Mouse (Mus musculus) c-Kit-positive CD71-negative TER-119-negative erythroid progenitor cells, embryonic 14.5 days (primary cell): Measurements from ENCODE around the gene Ppp1r11.

Experiments used
- DNase-seq: peaks from one replicate; pipeline ENCODE4 v3.0.0-alpha.2; 2013; ENCODE audit warnings: low read depth

Ppp1r11 gene

GRCm38 (mm10) chr17:36961125-36961524 is 9.6 kb upstream of the Ppp1r11 start:
- no peak for DNase-seq

DNA sequence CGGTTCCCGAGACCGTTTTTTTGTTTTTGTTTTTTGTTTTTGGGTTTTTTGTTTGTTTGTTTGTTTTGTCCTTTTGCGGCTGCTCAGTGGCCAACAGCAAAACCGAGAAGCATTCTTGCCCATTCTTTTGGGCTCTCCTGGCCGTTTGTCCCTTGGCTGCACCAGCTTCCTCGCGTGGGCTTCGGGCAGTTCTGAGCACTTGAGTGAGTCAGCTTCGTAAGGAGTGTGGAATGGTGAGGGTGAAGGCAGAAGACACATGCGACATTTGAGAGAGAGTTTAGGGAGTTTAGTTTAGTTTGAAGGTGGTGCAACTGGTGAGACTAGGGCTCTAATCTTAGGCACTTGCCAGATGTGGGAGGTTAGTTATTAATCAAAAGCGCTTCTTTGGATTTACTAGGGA is 7.3 kb upstream of the Ppp1r11 start:
- DNase-seq = no peak

DNA sequence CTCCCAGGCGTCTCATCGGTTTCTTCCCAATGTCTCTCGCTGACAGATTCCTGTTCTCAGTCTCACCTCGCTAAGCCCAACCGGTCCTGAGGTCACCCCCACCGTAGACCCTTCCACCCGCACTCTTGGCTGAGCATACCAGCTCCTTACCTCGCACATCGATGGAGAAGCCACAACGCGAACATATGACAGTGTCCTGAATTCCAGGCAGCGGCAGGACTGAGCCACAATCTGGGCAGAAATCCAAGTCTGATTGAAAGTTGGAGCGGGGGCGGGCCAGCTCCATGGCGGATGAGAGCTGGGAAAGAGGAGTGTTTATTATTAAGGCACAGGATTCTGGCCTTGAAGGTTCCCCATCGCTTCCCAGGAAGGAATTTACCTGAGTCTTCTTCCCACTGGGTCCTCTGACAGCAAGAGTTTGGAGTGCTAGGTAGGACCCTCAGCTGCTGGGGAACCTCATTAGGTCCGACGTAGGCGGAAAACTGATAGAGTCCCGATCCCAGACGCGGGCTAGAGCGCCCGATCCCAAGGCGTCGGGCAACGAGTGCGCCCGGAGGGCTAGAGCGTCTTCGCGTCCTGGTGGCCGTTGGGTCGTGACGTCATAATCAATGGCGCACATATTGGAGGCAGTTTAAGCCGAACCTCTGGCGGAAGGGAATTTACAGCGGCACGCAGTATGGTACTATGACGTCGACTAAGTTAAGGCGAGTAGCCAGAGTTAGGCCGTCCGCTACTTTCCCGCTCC is 6.6 kb upstream of the Ppp1r11 start, which contains the start of the genes Znrd1 and Znrd1as:
Gene Znrd1 (minus strand): TSS at position 561 of the 745 bp plus-strand sequence.
Gene Znrd1as (plus strand): TSS at position 594 of the 745 bp plus-strand sequence.
- peak; percentile 90 for DNase-seq

- no peak for DNase-seq
Observed at GRCm38 (mm10) chr17:36953062-36953461, 1.5 kb upstream of the Ppp1r11 start.

DNA sequence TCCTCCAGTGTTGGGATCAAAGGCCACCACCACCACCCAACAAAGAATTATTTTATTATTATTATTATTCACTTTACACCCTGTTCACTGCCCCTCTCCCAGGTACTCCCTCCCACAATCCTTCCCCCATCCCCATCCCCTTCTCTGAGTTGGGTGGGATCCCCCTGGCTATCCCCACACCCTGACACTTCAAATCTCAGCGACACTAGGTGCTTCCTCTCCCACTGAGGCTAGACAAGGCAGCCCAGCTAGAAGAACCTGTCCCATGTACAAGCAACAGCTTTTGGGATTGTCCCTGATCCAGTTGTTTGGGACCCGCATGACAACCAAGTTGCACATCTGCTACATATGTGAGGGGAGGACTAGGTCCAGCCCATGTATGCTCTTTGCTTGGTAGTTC is 1.1 kb upstream of the Ppp1r11 start:
- no peak for DNase-seq

DNA sequence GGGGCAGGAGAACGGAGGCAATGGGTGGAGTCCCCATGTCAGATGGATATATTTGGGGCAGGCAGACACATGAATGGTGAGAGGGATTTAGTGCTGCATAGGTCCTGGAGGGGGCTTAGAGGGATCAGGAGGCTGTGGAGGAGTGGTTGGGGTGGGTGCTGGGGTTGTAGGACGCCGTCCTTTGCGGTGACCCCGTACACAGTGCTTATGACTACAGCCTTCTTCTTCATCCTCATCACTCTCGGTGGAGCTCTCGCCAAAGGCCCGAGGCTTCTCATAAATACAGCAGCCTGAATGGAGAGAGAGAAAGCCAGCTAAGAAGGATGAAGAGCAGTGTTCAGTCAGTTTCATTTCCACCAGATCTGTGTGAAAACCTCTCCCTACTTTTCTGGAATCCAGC is 2.3 kb downstream of the Ppp1r11 start:
- DNase-seq = no peak

DNA sequence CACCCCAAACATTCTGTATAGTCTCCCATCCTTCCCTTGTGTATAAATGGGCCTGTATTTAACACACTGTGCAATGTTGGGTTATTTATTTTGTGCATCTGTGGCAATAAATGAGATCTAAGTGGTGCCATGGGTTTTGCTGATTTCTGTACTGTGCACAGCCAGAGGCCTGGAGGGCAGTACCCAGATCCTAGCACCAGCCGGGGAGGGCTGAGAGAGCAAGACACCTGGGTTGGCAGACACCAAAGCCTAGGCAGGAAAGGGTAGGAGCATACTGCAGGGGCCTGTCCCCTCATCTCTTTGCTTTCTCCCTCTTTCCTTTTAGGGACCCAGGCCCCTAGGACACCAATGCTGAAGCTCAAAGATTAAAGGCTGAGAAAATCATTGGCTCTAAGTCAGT is 3.3 kb downstream of the Ppp1r11 start:
- DNase-seq = no peak

DNA sequence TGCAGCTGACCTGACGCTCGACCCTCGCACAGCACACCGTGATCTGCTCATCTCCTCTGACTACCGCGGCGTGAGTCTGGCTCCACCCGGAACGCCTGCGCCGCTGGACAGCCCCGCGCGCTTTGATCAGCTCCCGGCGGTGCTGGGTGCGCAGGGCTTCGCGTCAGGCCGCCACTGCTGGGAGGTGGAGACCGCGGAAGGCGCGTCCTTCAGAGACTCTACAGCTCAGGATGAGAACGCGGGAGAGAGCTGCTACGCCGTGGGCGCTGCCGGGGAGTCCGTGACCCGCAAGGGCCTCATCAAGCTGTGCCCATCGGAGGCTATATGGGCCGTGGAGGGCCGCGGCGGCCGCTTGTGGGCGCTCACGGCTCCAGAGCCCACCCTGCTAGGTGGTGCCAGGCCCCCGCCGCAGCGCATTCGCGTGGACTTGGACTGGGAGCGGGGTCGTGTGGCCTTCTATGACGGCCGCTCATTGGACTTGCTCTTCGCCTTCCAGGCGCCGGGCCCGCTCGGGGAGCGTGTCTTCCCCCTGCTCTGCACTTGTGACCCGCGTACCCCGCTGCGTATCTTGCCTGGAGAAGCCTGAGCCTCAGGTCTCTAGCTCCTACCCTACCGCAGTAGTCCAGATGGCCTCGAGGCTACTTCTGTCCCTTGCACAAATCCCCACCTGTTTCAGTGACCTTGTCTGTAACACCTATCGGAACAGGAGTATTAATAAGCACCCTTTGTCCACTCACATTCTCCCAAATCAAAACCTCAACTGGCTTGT is 4.3 kb downstream of the Ppp1r11 start:
- no peak for DNase-seq

DNA sequence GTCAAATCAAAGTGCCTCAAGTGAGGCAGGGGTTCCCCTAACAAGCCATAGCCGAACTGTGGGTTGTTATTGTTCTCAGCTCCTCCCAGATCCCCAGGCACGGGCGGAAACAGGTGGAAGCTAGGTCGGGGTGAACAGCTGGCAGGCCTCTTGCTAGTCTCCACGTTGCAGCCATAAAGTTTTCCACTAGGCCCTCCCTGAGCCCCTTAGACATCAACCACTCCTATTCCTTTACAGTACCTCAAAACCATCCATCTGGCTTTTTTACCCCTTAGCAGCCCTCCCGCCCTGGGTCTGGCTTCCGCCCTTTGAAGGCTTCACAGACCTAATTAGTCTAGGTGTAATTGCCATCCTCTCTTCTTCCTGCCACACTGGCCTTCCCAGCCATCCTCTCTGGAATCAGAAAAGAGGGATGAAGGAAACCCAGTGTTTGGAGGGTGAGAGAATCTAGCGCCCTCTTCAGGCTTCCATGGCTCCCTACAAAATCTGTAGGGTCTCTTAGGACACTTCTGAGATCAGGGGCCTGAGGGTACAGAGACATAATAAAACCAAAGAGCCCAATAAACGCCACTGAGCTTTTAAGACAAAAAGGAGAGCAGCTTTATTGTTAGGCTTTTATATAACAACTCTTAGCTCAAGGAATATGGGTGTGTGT is 7.3 kb downstream of the Ppp1r11 start:
- DNase-seq = no peak

DNA sequence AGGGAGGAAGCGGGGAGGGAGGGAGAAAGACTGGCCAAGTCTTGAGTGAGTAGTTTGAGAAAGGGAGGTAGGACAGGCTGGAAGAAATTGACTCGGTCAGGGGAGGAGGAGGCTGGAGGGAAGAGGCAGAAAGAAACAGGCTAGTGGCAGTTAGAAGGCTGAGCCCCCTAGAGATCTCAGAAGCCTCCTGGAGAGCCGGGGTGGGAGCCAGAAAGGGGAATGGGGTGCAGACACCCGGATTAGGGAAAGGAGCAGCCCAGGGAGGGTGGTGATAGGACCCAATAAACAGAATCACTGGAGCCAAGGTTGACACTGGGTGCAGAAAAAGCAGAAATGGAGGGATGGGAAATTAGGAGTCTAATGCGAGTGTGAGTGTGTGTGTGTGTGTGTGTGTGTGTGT is 7.8 kb downstream of the Ppp1r11 start:
- DNase-seq = no peak

DNA sequence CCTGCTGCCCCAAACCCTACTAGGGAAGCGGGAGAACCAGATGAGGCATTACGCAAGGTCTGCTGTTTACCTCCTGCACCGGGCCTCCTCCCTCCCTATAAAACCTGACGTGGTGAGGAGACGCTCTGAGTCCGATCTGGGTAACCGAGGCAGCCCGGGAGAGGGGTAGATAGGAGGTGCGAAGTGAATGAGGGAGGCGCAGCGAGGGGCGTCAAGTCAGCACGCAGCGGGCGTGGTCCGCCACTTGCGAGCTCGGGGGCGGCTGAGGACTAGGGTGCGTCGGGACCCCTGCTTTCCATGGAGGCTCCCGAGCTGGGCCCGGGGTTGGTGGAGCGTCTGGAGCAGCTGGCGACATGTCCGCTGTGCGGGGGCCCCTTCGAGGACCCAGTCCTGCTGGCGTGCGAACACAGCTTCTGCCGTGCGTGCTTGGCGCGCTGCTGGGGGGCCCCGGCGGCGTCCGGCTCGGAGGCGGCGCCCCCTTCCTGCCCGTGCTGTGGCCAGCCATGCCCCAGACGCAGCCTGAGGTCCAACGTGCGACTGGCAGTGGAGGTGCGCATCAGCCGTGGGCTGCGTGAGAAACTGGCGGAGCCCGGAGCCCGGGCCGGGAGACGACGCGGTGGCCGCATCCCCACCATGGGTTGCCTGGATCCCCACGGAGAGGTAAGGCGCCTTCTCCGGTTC is 8.6 kb downstream of the Ppp1r11 start, which contains the start of gene Rnf39:
Gene Rnf39 (plus strand): TSS at position 128 of the 681 bp plus-strand sequence.
- DNase-seq = no peak

DNA sequence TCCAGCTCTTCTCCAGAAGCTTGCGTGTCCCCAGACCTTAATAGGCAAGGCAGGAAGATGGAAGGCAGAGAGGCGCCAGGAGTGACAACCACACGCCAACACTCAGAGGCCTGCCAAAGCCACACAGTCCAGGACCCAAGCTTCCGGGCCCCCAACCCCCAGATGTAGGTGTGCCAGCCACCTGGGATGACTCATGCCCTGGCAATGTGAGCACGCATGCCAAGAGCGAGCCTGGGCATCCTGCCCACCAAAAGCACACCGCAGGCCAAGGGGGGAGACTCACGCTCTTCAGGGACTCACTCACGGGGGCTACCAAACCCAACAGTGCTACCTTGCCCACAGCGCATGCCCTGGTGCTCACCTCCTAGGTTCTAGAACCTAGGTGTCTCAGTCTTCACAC is 9.2 kb downstream of the Ppp1r11 start:
- no peak for DNase-seq

- DNase-seq = no peak
Observed at GRCm38 (mm10) chr17:36938056-36938455, 13.5 kb downstream of the Ppp1r11 start.

- DNase-seq = no peak
Observed at GRCm38 (mm10) chr17:36931806-36932205, 19.7 kb downstream of the Ppp1r11 start.

GRCm38 (mm10) chr17:36931130-36931529 is 20.4 kb downstream of the Ppp1r11 start:
- DNase-seq = no peak

DNA sequence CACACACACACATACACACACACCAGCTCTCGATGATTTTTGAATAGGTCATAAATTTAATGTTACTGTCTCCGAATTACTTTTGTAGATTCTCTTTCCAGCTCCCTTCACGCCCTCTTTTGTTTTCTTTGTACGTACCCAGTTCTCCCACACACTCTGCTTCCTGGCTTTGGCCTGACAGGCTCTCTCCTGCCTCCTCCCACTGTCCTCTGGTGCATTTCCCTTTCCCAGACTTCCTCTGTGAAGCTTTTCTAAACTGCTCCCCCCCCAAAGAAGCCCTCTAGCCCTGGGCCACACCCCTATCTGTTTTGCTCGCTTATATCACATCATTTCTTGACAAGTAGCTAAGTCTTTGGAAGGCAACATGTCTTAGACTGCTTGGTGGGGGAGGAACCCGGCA is 21.3 kb downstream of the Ppp1r11 start:
- no peak for DNase-seq

DNA sequence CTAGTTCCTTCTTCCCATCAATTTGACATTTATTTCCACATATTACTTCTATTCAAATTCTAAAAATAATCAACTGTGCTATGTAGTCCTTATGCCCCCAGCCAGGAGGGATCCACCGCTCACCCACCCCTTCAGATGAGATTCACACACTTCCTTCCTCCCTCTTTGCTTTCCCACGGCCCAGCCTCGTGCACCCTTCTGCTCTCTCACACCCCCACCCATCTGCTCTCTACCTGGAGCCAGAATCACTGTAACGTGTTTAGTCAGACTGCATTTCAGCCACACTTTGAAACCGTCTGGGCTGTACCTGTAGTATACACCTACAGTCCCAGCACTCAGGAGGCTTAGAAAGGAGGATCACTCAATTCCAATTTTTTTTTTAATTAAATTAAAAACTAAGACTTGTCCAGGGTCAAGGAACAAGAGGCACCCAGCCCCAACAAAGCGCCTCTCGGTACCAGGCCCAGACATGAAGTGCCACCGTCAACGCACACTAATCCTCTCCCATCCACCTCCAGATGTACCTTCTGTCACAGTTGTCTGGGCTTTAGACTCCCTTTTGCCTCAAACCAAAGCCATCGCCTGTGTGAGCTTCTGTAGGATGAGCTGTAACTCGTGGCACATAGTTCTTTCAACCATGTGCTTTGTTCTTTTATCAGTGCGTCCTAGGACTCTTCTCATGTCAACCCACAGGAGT is 22.2 kb downstream of the Ppp1r11 start:
- no peak for DNase-seq

DNA sequence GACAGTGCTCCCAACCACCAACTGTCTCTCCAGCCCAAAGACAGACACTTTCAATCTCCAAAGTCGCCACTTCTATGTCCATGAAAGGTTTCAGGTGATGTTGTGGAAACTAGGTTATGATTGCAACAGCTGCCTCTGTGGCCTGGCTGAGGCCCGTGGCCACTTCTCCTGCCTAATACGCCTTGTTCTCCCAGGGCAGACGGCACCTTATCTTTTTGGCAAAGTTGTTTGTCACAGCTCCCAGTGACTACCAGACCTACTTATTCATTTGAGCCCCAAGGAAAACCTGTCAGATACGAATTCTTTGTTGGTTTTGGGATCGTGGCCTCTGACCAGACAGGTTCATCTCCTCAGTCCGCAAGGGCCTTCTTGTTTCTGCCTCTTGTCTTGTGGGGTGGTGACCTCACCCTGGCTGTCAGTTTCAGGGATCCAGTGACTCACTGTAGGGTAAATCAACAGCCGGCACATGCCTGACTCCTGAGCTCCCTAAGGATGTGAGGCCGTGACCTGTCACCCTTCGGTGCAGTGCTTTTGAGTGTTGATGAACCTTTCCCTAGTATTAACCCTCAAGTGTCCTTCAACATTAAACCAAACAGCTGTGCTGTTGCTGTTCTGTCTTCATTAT is 23.9 kb downstream of the Ppp1r11 start:
- no peak for DNase-seq

DNA sequence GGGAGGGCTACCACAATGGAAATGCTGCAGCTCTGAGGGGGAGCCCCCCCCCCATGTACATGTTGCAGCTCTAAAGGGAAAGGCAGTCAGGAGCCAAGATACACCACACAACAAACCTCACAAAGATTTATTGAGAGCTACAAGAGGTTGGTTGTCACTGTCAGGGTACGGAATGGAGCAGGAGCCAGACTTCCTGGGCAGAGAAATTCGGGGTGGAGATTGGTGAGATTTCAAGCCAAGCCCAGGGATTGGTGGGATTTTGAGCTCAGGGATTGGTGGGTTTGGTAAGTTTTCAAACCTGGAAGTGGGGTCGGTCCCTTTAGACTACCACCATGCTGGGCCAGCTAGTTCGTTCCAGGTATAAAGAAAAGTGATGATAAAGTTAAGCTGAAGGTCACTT is 28.1 kb downstream of the Ppp1r11 start:
- no peak for DNase-seq

- no peak for DNase-seq
Observed at GRCm38 (mm10) chr17:36922715-36923114, 28.8 kb downstream of the Ppp1r11 start.

- no peak for DNase-seq
Observed at GRCm38 (mm10) chr17:36920239-36920638, 31.3 kb downstream of the Ppp1r11 start.
